Mouse (Mus musculus) ES-Bruce4 (cell line): ENCODE results near the gene Spdl1.

ENCODE experiments used
- CTCF ChIP-seq: IDR thresholded peaks from one replicate; pipeline ENCODE4 v1.8.1; 2011; ENCODE audit warnings: low read depth, low read length
- EP300 ChIP-seq: IDR thresholded peaks from 2 replicates; pipeline ENCODE4 v1.6.1; 2011; ENCODE audit warnings: low read depth, low read length; ENCODE audit not compliant: insufficient read depth

GRCm38 (mm10) chr11:34846268-34846652 lies 12.8 kb upstream of the Spdl1 start:
- TF ChIP-seq CTCF, result no peak
- no peak for TF ChIP-seq EP300
